Mouse (Mus musculus) adrenal gland, postnatal 10 days (tissue): ENCODE measurements at regions not wholly inside any gene's neighbourhood (a gene's known extent, or its start where the extent isn't known, plus 50 kb on each side); places are given as distances from the start of the nearest gene placed in this dataset.

Source experiments
- DNase-seq: peaks from one replicate; pipeline ENCODE4 v3.0.0; 2021; ENCODE audit warnings: mixed read lengths

- DNase-seq = peak; percentile 53
Observed at GRCm38 (mm10) chr3:52641226-52642181, 373.4 kb downstream of the Foxo1 start.

DNA sequence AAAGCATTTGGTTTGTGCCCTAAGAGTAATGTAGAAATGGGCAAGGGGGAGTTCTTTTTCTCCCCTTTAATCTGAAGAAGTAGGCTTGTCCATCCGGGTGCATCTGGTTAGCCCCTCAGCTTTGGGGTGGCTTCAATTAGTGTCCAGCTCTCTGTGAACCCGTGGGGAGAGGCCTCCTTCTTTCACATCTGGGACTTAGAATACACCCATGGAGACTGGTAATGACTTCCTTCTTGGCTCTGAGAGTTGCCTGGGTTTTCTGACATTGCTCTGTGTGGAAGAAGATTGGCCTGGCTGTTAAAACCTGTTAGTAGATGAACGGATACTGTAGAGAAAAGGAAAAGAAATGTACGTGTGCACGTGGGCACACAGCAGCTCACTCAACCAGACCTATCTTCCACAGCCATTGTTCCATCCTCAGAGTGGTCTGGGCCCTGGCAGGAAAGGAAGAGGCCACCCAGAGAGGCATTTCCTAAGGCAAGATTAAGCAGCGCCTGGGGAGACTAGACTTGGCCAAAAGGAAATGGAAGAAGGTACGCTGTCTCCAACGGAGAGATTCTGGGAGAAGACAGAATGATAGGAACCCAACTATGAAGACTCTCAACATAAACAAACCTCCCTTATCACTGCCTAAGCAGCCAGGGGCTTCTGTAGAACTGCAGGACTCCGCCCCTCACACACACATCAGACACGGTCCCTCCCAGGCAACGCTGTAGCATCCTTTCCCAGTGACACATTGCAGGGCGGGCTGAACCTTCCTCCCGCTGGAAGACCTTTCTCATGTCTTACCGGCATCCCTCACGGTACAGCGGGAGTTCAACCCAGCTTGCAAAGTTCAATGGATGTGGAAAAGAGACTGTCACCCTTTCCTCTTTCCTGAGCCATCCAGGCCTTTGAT, 372.4 kb downstream of the Foxo1 start:
- DNase-seq = no peak

- DNase-seq = no peak
Observed at GRCm38 (mm10) chr3:52638816-52639215, 370.7 kb downstream of the Foxo1 start.

DNA sequence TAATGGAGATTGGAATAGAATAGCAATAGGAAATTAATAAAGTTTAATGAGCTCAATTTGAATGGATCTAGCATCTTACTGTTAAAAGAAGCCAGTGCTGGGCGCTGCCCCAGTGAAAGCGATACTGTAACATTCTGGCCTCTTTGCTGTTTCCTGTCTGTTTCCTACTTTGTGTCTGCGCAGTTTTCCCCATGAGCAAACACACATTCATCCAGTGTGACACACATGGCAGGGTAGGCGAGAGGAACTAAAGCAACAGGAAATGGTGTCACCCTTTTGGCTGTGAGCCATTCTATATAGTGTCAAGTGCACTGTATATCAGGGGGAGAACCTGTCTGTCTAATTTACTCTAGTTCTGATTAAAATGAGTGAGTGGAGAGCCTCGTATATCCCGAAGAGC, 366.2 kb downstream of the Foxo1 start:
- peak; percentile 22 for DNase-seq

DNA sequence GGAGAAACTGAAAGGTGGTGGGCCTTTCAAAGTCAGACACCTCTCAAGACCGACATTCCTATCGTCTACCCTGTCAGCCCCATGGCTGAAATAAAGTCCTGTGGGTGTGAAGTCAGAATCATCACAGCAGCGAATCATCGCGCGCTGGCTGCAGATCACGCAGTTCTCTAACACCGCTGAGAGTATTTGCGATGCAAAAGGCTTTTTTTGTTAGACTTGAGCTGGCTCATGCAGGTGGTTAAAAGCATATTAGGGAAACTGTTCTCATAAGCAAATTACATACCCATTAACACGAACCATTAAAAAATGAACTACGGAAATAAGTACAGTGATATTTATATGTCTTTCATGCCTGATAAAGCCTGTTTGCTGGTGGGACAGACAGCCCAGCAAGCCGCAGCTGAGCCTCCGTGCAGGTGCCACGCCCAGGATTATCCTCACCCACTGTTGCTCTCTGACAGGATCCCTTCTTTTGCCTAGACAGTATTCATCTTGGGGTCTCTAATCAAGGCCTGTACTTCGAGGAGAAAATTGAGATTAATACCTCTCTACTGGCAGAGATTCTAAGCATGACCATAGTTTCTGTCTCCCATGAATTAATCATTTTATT, 365.5 kb downstream of the Foxo1 start:
- DNase-seq = no peak

DNA sequence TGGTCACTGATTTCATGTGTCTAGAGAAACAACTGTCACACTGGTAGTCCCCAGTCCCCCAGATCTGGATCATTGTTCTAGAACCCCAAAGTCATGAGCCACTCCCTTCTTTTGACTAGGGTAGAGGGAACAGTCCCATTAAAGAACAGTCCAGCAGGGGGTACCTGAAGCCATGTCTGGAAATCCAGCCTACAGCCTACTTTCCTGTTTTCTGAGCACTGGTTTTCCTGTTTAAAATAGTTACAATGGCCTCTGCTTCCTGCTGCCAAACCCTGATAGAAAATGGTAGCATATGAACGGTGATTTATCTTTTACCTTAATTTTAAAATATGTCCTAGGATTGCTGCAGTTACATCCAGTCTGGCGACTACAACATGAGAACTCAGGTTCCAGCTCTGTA, 364.5 kb downstream of the Foxo1 start:
- DNase-seq = no peak

GRCm38 (mm10) chr3:52630209-52630608, 362.1 kb downstream of the Foxo1 start:
- no peak for DNase-seq

DNA sequence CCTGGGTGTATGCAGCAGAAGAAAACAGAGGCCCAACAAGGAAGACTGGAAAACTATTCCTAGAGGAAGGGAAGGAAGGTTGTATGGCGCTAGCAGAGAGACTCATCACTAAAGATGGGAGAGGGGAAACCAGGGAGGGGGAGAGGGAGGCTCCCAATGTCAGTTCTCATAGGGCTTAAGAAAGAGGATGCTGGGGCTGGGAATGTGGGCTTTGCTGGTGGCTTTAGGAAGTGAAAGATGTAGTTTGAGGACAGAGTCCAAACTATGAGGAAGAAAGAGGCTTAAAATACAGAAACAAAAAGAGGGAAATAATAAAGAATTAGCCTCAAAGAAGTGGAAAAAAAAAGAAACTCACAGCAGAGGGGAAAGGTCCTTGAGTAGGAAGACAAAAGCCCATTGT, 357.0 kb downstream of the Foxo1 start:
- no peak for DNase-seq

GRCm38 (mm10) chr3:52622530-52622929, 354.4 kb downstream of the Foxo1 start:
- DNase-seq = peak; percentile 67

- no peak for DNase-seq
Observed at GRCm38 (mm10) chr3:52621936-52622335, 353.8 kb downstream of the Foxo1 start.

GRCm38 (mm10) chr3:52618925-52619224, 350.7 kb downstream of the Foxo1 start:
- DNase-seq = no peak

GRCm38 (mm10) chr3:52618212-52618924, 350.2 kb downstream of the Foxo1 start:
- DNase-seq = no peak

- peak; percentile 22 for DNase-seq
Observed at GRCm38 (mm10) chr3:52617413-52618149, 349.4 kb downstream of the Foxo1 start.

DNA sequence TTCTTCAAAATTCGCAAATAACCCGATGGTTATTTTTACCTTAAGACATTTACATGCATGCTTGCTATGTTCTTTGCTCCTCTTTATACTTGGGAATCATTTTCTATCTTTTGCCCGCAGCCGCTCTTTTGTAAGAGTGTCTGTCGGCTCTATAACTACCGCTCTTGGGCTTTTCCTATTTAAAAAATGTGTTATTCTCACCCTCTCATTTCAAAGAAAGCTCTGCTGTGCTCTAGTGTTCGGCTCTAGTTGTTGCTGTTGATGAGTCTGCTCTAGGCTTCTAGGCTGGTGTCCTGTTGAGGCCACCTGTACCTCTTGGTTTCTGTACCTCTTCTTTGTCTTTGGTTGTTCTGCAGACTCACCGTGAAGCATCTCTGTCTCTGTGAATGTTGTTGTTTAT, 343.7 kb downstream of the Foxo1 start:
- no peak for DNase-seq

DNA sequence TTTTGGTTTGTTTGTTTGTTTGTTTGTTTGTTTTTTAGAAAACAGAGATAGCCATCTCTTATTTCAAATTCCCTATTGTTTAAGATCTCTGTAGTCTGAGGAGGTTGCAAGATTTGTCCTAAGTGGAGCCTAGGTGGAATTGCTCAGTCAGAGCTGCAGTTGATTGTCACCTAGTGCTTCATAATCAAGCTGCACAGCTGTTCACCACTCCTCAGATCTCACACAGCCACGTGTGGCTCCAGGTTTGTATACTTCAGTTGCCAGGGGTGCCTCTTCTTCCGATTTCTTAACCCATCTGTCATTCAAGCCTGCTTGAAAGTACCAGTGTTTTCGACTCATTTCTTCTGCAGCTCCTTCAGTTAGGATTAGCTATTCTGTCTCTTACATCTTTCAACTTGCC, 342.3 kb downstream of the Foxo1 start:
- DNase-seq = no peak

DNA sequence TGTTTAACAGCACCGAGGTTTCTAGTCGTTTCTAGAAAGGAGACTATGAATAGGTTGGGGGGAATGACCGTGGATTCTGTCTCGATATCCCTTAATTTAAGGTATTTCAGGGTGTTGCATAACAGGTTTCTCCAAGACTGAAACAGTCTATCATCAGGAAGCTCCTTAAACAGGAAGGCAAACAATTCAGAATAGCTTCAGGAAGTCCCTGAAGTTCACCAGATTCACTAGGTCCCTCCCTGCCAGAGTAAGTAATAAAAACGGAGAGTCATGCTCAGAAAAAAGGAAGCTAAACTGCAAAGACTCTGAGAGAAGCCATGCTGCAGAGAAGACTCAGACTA, 339.9 kb downstream of the Foxo1 start:
- DNase-seq = no peak

- no peak for DNase-seq
Observed at GRCm38 (mm10) chr3:52607379-52608085, 339.4 kb downstream of the Foxo1 start.

DNA sequence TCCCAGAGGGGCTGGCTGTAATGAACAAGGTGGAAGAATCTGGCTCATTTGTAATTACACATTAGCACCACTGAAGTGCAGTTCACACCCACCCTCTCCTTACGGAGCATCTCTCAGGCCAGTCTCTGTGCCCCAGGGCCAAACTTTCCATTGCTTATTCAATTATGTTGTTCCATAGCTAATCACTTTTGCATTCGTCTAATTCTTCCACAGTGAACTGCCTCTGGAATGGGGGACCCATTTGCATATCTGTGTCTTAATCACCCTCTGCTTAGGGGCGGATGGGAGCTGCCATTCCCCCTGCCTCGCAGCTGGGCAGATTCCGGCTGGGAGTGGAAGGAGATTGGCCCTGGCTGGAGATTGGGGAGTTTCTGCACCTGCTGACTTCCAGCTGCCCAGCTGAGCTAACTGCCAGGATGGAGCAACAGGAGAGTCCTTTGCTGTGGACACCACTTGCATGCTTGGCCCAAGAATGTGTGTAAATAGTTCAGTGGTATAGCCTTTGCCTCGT, 337.2 kb downstream of the Foxo1 start:
- DNase-seq = peak; percentile 44

- peak; percentile 52 for DNase-seq
Observed at GRCm38 (mm10) chr3:52603244-52603704, 335.1 kb downstream of the Foxo1 start.

- DNase-seq = peak; percentile 83
Observed at GRCm38 (mm10) chr3:52601011-52601745, 333.0 kb downstream of the Foxo1 start.
